Mouse (Mus musculus): Measurements from ENCODE around the gene Vmac. TPM values are rescaled to one million over a fixed set of nuclear protein-coding genes. Genes with fewer than 3 reads are reported as not detected.

The Vmac gene
- total and polyA plus RNA-seq, 3 experiments = 3.0 to 9.9 (median 4.7) TPM

- Histone ChIP-seq H3K27ac (no peak overlapping the region), H3K4me1 (ENCODE audit: control insufficient read depth, insufficient read depth, low read length) (no peaks in the 10 kb centered on the region), H3K9ac (ENCODE audit: low read depth, low read length) (no peak overlapping the region; the same call in 1 of the 2 replicates), H3K36me3 (ENCODE audit: control insufficient read depth, insufficient read depth, low read length) (no peaks in the 10 kb centered on the region), H3K79me2 (replicated peaks; ENCODE audit: control insufficient read depth, insufficient read depth, low read length) (no peaks in the 10 kb centered on the region), H3K27me3 (ENCODE audit: control insufficient read depth, insufficient read depth, low read length) (peaks cover 2% of the 10 kb centered on the region; the same call in 1 of the 2 replicates), H3K4me3 (no peak overlapping the region)
- TF ChIP-seq CTCF (IDR thresholded peaks at IDR 0.05) (no peak), POLR2A (IDR thresholded peaks at IDR 0.05; ENCODE audit: insufficient read depth, low read depth, low read length) (peak; percentile 39; the same call in 1 of the 2 replicates), EP300 (IDR thresholded peaks at IDR 0.05; ENCODE audit: insufficient read depth, low read depth, low read length) (no peak)
- intact Hi-C loops (cut with DNase I) = no loop called here
- DNase-seq = peak in 1 of 2 experiments; percentile 43
- WGBS = 37% methylated on average over 71 of the region's 71 CpGs
Observed at GRCm38 (mm10) chr17:56751404-56752072, 33.7 kb upstream of the Vmac start.

GRCm38 (mm10) chr17:56744173-56744572, 26.4 kb upstream of the Vmac start:
- Histone ChIP-seq H3K27ac (no peak overlapping the region), H3K27me3 (ENCODE audit: control insufficient read depth, insufficient read depth, low read length) (no peaks in the 10 kb centered on the region), H3K36me3 (ENCODE audit: control insufficient read depth, insufficient read depth, low read length) (no peaks in the 10 kb centered on the region), H3K4me1 (ENCODE audit: control insufficient read depth, insufficient read depth, low read length) (no peaks in the 10 kb centered on the region), H3K4me3 (no peak overlapping the region), H3K79me2 (replicated peaks; ENCODE audit: control insufficient read depth, insufficient read depth, low read length) (no peaks in the 10 kb centered on the region), H3K9ac (ENCODE audit: low read depth, low read length) (no peak overlapping the region)
- DNase-seq = no peak
- WGBS = 56% methylated on average over 5 of the region's 5 CpGs
- intact Hi-C loops (cut with DNase I) = no loop called here
- TF ChIP-seq POLR2A (IDR thresholded peaks at IDR 0.05; ENCODE audit: insufficient read depth, low read depth, low read length) (no peak), CTCF (IDR thresholded peaks at IDR 0.05) (no peak), EP300 (IDR thresholded peaks at IDR 0.05; ENCODE audit: insufficient read depth, low read depth, low read length) (no peak)

- no peaks in the 10 kb centered on the region for H3K27me3 ChIP-seq (ENCODE audit: control insufficient read depth, insufficient read depth, low read length)
- intact Hi-C loops (cut with DNase I) = no loop called here
- peaks cover 3% of the 10 kb centered on the region; the same call in 1 of the 2 replicates for H3K4me1 ChIP-seq (ENCODE audit: control insufficient read depth, insufficient read depth, low read length)
- no peak overlapping the region for H3K27ac ChIP-seq
- no peaks in the 10 kb centered on the region for H3K36me3 ChIP-seq (ENCODE audit: control insufficient read depth, insufficient read depth, low read length)
- 62% methylated on average over 17 of the region's 17 CpGs for WGBS
- TF ChIP-seq CTCF (IDR thresholded peaks at IDR 0.05) (no peak), EP300 (IDR thresholded peaks at IDR 0.05; ENCODE audit: insufficient read depth, low read depth, low read length) (no peak), POLR2A (IDR thresholded peaks at IDR 0.05; ENCODE audit: insufficient read depth, low read depth, low read length) (no peak)
- H3K4me3 ChIP-seq = no peak overlapping the region
- peak in 1 of 2 experiments; percentile 18 for DNase-seq
- H3K9ac ChIP-seq (ENCODE audit: low read depth, low read length) = no peak overlapping the region
- no peaks in the 10 kb centered on the region for H3K79me2 ChIP-seq (replicated peaks; ENCODE audit: control insufficient read depth, insufficient read depth, low read length)
Observed at GRCm38 (mm10) chr17:56740788-56741160, 23.0 kb upstream of the Vmac start.

- H3K4me3 ChIP-seq = no peak overlapping the region
- peak in 1 of 2 experiments; percentile 43 for DNase-seq
- H3K36me3 ChIP-seq (ENCODE audit: control insufficient read depth, insufficient read depth, low read length) = no peaks in the 10 kb centered on the region
- no peak overlapping the region for H3K9ac ChIP-seq (ENCODE audit: low read depth, low read length)
- 34% methylated on average over 17 of the region's 17 CpGs for WGBS
- H3K79me2 ChIP-seq (replicated peaks; ENCODE audit: control insufficient read depth, insufficient read depth, low read length) = no peaks in the 10 kb centered on the region
- peaks cover 3% of the 10 kb centered on the region; the same call in 1 of the 2 replicates for H3K4me1 ChIP-seq (ENCODE audit: control insufficient read depth, insufficient read depth, low read length)
- TF ChIP-seq POLR2A (IDR thresholded peaks at IDR 0.05; ENCODE audit: insufficient read depth, low read depth, low read length) (no peak), CTCF (IDR thresholded peaks at IDR 0.05) (no peak), EP300 (IDR thresholded peaks at IDR 0.05; ENCODE audit: insufficient read depth, low read depth, low read length) (no peak)
- intact Hi-C loops (cut with DNase I) = no loop called here
- no peak overlapping the region for H3K27ac ChIP-seq
- no peaks in the 10 kb centered on the region for H3K27me3 ChIP-seq (ENCODE audit: control insufficient read depth, insufficient read depth, low read length)
Observed at GRCm38 (mm10) chr17:56740118-56740787, 22.4 kb upstream of the Vmac start.

GRCm38 (mm10) chr17:56738221-56738620, 20.4 kb upstream of the Vmac start:
- Histone ChIP-seq H3K4me3 (no peak overlapping the region), H3K79me2 (replicated peaks; ENCODE audit: control insufficient read depth, insufficient read depth, low read length) (no peaks in the 10 kb centered on the region), H3K9ac (ENCODE audit: low read depth, low read length) (no peak overlapping the region), H3K27ac (no peak overlapping the region), H3K4me1 (ENCODE audit: control insufficient read depth, insufficient read depth, low read length) (peaks cover 3% of the 10 kb centered on the region; the same call in 1 of the 2 replicates), H3K36me3 (ENCODE audit: control insufficient read depth, insufficient read depth, low read length) (no peaks in the 10 kb centered on the region), H3K27me3 (ENCODE audit: control insufficient read depth, insufficient read depth, low read length) (no peaks in the 10 kb centered on the region)
- DNase-seq = no peak
- WGBS = 51% methylated on average over 10 of the region's 10 CpGs
- no peak for TF ChIP-seq EP300 (IDR thresholded peaks at IDR 0.05; ENCODE audit: insufficient read depth, low read depth, low read length)
- TF ChIP-seq CTCF (IDR thresholded peaks at IDR 0.05) = no peak
- TF ChIP-seq POLR2A (IDR thresholded peaks at IDR 0.05; ENCODE audit: insufficient read depth, low read depth, low read length) = no peak
- intact Hi-C loops (cut with DNase I) = no loop called here

- Histone ChIP-seq H3K4me1 (ENCODE audit: control insufficient read depth, insufficient read depth, low read length) (peaks cover 3% of the 10 kb centered on the region; the same call in 1 of the 2 replicates), H3K79me2 (replicated peaks; ENCODE audit: control insufficient read depth, insufficient read depth, low read length) (no peaks in the 10 kb centered on the region), H3K36me3 (ENCODE audit: control insufficient read depth, insufficient read depth, low read length) (no peaks in the 10 kb centered on the region), H3K9ac (ENCODE audit: low read depth, low read length) (no peak overlapping the region), H3K27ac (no peak overlapping the region), H3K27me3 (ENCODE audit: control insufficient read depth, insufficient read depth, low read length) (no peaks in the 10 kb centered on the region), H3K4me3 (no peak overlapping the region)
- WGBS = 45% methylated on average over 8 of the region's 8 CpGs
- TF ChIP-seq CTCF (IDR thresholded peaks at IDR 0.05) (peak; percentile 47), POLR2A (IDR thresholded peaks at IDR 0.05; ENCODE audit: insufficient read depth, low read depth, low read length) (no peak)
- intact Hi-C loops (cut with DNase I) = no loop called here
- no peak for DNase-seq
Observed at GRCm38 (mm10) chr17:56736534-56736933, 18.7 kb upstream of the Vmac start.

Measured in heart, adult 2 months (tissue).